Mouse (Mus musculus) midbrain, embryonic 11.5 days (tissue): ENCODE results near the gene Olfr1360. TPM values are rescaled to one million over a fixed set of nuclear protein-coding genes. Genes with fewer than 3 reads are reported as not detected.

ENCODE experiments used
- ATAC-seq: fragments of 200-750 bp; cut with Nextera tagmentation; 2 replicates; pipeline ENCODE4 v1.8.0; 2017; ENCODE audit warnings: moderate TSS enrichment, moderate library complexity; ENCODE audit not compliant: low FRiP score
- DNase-seq: peaks from one replicate; pipeline ENCODE4 v3.0.0; 2015; ENCODE audit warnings: low spot score; ENCODE audit errors: missing footprints
- H3K27ac ChIP-seq: fragments of 300-500 bp; sonication (generic); 2 replicates; pipeline ENCODE4 v1.5.1; 2014; ENCODE audit warnings: low read depth, low read length
- H3K27me3 ChIP-seq: fragments of 300-500 bp; sonication (generic); 2 replicates; pipeline ENCODE4 v1.6.1; 2014; ENCODE audit warnings: mild to moderate bottlenecking, low read length, moderate library complexity, mixed read lengths; ENCODE audit not compliant: control insufficient read depth, insufficient read depth
- H3K36me3 ChIP-seq: fragments of 300-500 bp; sonication (generic); 2 replicates; pipeline ENCODE4 v1.6.1; 2014; ENCODE audit warnings: mild to moderate bottlenecking, low read length, moderate library complexity, mixed read lengths; ENCODE audit not compliant: control insufficient read depth, insufficient read depth
- H3K4me1 ChIP-seq: fragments of 300-500 bp; sonication (generic); 2 replicates; pipeline ENCODE4 v1.6.1; 2014; ENCODE audit warnings: low read length; ENCODE audit not compliant: control insufficient read depth, insufficient read depth
- H3K4me2 ChIP-seq: fragments of 300-500 bp; sonication (generic); 2 replicates; pipeline ENCODE4 v1.6.1; 2014; ENCODE audit warnings: mild to moderate bottlenecking, moderate library complexity
- H3K4me3 ChIP-seq: fragments of 300-500 bp; sonication (generic); 2 replicates; pipeline ENCODE4 v1.5.1; 2014; ENCODE audit warnings: low read depth, low read length
- H3K9ac ChIP-seq: fragments of 300-500 bp; sonication (generic); 2 replicates; pipeline ENCODE4 v1.6.1; 2014; ENCODE audit warnings: low read length
- H3K9me3 ChIP-seq: fragments of 300-500 bp; sonication (generic); 2 replicates; pipeline ENCODE4 v1.6.1; 2016; ENCODE audit warnings: low read length; ENCODE audit not compliant: control insufficient read depth
- WGBS: fragments of 180-500 bp; shearing (Covaris S2); extraction: QIAGEN DNeasy Blood & Tissue Kit; methylation state at CpG from one replicate; pipeline ENCODE4 v1.1.7; 2014; 5-methylcytosine and 5-hydroxymethylcytosine counted together
- microRNA-seq: library from miRNA; unstranded; fragments of <30 nt; microRNA quantifications from one replicate; pipeline ENCODE4, GENCODE M21; 2017
- polyA plus RNA-seq: library from polyadenylated mRNA; unstranded; fragments of >200 nt; fragmentation: Nextera tagmentation; extraction: Ambion mirVana; gene quantifications from 2 replicates; pipeline ENCODE4 v1.2.1, GENCODE M21; 2014

Gene Olfr1360
- polyA plus RNA-seq, 1 experiment from 2014 or later, result not detected

- H3K4me3 ChIP-seq, result no peak within 1 kb of the TSS
- H3K27me3 ChIP-seq, result no peaks in the 10 kb centered on the region
- no peak within 1 kb of the TSS for H3K9ac ChIP-seq
- no peak within 1 kb of the TSS for H3K4me2 ChIP-seq
- no peaks in the 10 kb centered on the region for H3K36me3 ChIP-seq
- no peak for ATAC-seq
- no peaks in the 10 kb centered on the region for H3K4me1 ChIP-seq
- no peak for DNase-seq
- no peak within 1 kb of the TSS for H3K27ac ChIP-seq
- H3K9me3 ChIP-seq, result no peaks in the 10 kb centered on the region
These were observed 20.6 kb upstream of the Olfr1360 start, which contains the start of gene Olfr1359 for GRCm38 (mm10) chr13:21697811-21698210. Gene Olfr1359 (plus strand): TSS chr13:21698111.

- Histone ChIP-seq H3K36me3 (no peaks in the 10 kb centered on the region), H3K4me3 (no peak within 1 kb of the TSS), H3K4me1 (no peaks in the 10 kb centered on the region), H3K27me3 (no peaks in the 10 kb centered on the region), H3K9me3 (no peaks in the 10 kb centered on the region), H3K4me2 (no peak within 1 kb of the TSS), H3K9ac (no peak within 1 kb of the TSS), H3K27ac (no peak within 1 kb of the TSS)
- ATAC-seq (no peak), DNase-seq (no peak)
- 80% methylated on average over 2 of the region's 2 CpGs for WGBS
These were observed 13.9 kb downstream of the Olfr1360 start, which contains the start of gene Olfr1361 for GRCm38 (mm10) chr13:21663286-21663685. Gene Olfr1361 (minus strand): TSS chr13:21663386.

DNA sequence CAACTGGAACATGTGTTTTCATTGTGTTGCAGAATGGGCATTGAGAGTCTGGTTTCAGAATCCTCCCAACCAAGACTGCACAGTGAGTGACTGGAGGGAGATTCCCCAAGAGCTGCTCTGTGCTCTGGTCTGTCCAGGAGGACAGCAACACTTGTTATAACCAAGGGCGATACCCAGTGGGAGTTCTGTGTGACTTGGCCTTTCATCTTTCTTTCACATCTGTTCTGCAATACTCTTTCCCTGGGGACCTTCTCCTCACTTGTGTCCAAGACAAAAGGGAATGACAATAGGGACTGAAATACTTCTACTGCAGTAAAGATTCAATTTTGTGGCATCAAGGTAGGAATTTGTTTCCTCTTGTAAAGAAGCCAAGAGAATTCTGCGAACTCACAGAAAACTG, 34.8 kb downstream of the Olfr1360 start, which contains the start of gene Olfr11:
Olfr11 (minus strand) TSS at position 101 of the 400 bp plus-strand sequence.
- ATAC-seq, result no peak
- H3K4me3 ChIP-seq, result no peak within 1 kb of the TSS
- H3K36me3 ChIP-seq, result no peaks in the 10 kb centered on the region
- H3K9ac ChIP-seq, result no peak within 1 kb of the TSS
- no peaks in the 10 kb centered on the region for H3K27me3 ChIP-seq
- 77% methylated on average over 2 of the region's 2 CpGs for WGBS
- H3K4me1 ChIP-seq, result no peaks in the 10 kb centered on the region
- no peaks in the 10 kb centered on the region for H3K9me3 ChIP-seq
- no peak within 1 kb of the TSS for H3K27ac ChIP-seq
- no peak for DNase-seq
- H3K4me2 ChIP-seq, result no peak within 1 kb of the TSS

Small RNA genes lying within 50 kb of the gene (microRNA-seq; reads per million reads assigned to microRNA genes)
- gene Gm44357, result not detected
- 0.57 reads per million for gene Gm44367

Other genes starting within 250 kb of the Olfr1360 start
- gene Pgbd1, start 236.3 kb downstream of the Olfr1360 start, polyA plus RNA-seq, result 6.6 and 7.6 TPM in 2 replicates
- gene Zscan26, start 223.7 kb downstream of the Olfr1360 start, polyA plus RNA-seq, result 14.6 and 16.4 TPM in 2 replicates
- gene Nkapl, start 208.9 kb downstream of the Olfr1360 start, polyA plus RNA-seq, result 2.6 and 2.7 TPM in 2 replicates
- 3.9 and 4.2 TPM in 2 replicates for gene Zkscan4, start 198.5 kb downstream of the Olfr1360 start, polyA plus RNA-seq
- not detected in 2 replicates for gene Gm10065, start 198.0 kb downstream of the Olfr1360 start, polyA plus RNA-seq
- gene AK157302, start 182.2 kb downstream of the Olfr1360 start, polyA plus RNA-seq, result 0.32 and 0.66 TPM in 2 replicates
- gene Gm11273, start 176.0 kb downstream of the Olfr1360 start, polyA plus RNA-seq, result 3.7 and 4.0 TPM in 2 replicates
- gene Zkscan8, start 146.3 kb downstream of the Olfr1360 start, polyA plus RNA-seq, result 10.6 and 11.1 TPM in 2 replicates
- 0.12 and 0.26 TPM in 2 replicates for gene Olfr1366, start 134.6 kb downstream of the Olfr1360 start, polyA plus RNA-seq
- gene Olfr1535, start 117.5 kb downstream of the Olfr1360 start, polyA plus RNA-seq, result 0.04 TPM in 1 of 2 replicates, not detected in the other
- gene Olfr1364, start 95.6 kb downstream of the Olfr1360 start, polyA plus RNA-seq, result not detected in 2 replicates
- gene Olfr1362, start 63.4 kb downstream of the Olfr1360 start, polyA plus RNA-seq, result not detected in 2 replicates
- not detected in 2 replicates for gene Olfr11, start 34.9 kb downstream of the Olfr1360 start, polyA plus RNA-seq
- not detected in 2 replicates for gene Olfr1361, start 14.0 kb downstream of the Olfr1360 start, polyA plus RNA-seq
- gene Olfr1359, start 20.7 kb upstream of the Olfr1360 start, polyA plus RNA-seq, result not detected in 2 replicates
- gene Hist1h2bl, start 38.7 kb upstream of the Olfr1360 start, polyA plus RNA-seq, result 0.85 and 2.7 TPM in 2 replicates
- gene Hist1h2ai, start 39.0 kb upstream of the Olfr1360 start, polyA plus RNA-seq, result 19.8 and 20.9 TPM in 2 replicates
- 11.6 and 12.9 TPM in 2 replicates for gene Hist1h3h, start 40.3 kb upstream of the Olfr1360 start, polyA plus RNA-seq
- gene Hist1h2bm, start 44.6 kb upstream of the Olfr1360 start, polyA plus RNA-seq, result 4.2 and 5.7 TPM in 2 replicates
- 1.0 and 2.2 TPM in 2 replicates for gene Hist1h4j, start 57.7 kb upstream of the Olfr1360 start, polyA plus RNA-seq
- gene Hist1h4k, start 73.1 kb upstream of the Olfr1360 start, polyA plus RNA-seq, result 2.4 and 6.0 TPM in 2 replicates
- 6.2 and 10.7 TPM in 2 replicates for gene Hist1h2ak, start 76.4 kb upstream of the Olfr1360 start, polyA plus RNA-seq
- 2.2 TPM in 1 of 2 replicates, not detected in the other for gene Hist1h2bn, start 76.7 kb upstream of the Olfr1360 start, polyA plus RNA-seq
- gene Hist1h1b, start 103.2 kb upstream of the Olfr1360 start, polyA plus RNA-seq, result 20.0 and 24.8 TPM in 2 replicates
- gene Hist1h3i, start 106.0 kb upstream of the Olfr1360 start, polyA plus RNA-seq, result 289 and 304 TPM in 2 replicates
- gene Hist1h2an, start 109.8 kb upstream of the Olfr1360 start, polyA plus RNA-seq, result 2.6 and 7.4 TPM in 2 replicates
- gene Hist1h2bp, start 110.1 kb upstream of the Olfr1360 start, polyA plus RNA-seq, result 2.5 TPM in 2 replicates
- 17.8 and 23.3 TPM in 2 replicates for gene Hist1h2bq, start 132.8 kb upstream of the Olfr1360 start, polyA plus RNA-seq
- 1.7 TPM in 1 of 2 replicates, not detected in the other for gene Hist1h2ao, start 133.1 kb upstream of the Olfr1360 start, polyA plus RNA-seq
- not detected in 2 replicates for gene Hist1h4m, start 134.3 kb upstream of the Olfr1360 start, polyA plus RNA-seq
- gene Hist1h4n, start 154.8 kb upstream of the Olfr1360 start, polyA plus RNA-seq, result 10.3 and 12.0 TPM in 2 replicates
- gene Hist1h2ap, start 156.1 kb upstream of the Olfr1360 start, polyA plus RNA-seq, result 5,628 and 6,009 TPM in 2 replicates
- gene Hist1h2br, start 156.3 kb upstream of the Olfr1360 start, polyA plus RNA-seq, result 17.8 and 23.1 TPM in 2 replicates